Mouse (Mus musculus) hindlimb bud, embryonic 11.5 days (tissue): ENCODE measurements at regions not wholly inside any gene's neighbourhood (a gene's known extent, or its start where the extent isn't known, plus 50 kb on each side); places are given as distances from the start of the nearest gene placed in this dataset.
"Not testable (repeated sequence)": the region's sequence is repeated elsewhere in the genome, so short reads cannot be mapped to it uniquely, and the experiment has no call there.

Experiments
- DNase-seq: peaks from one replicate; pipeline ENCODE4 v3.0.0-alpha.2; 2012; ENCODE audit warnings: low read depth, low spot score; ENCODE audit errors: extremely low spot score

DNA sequence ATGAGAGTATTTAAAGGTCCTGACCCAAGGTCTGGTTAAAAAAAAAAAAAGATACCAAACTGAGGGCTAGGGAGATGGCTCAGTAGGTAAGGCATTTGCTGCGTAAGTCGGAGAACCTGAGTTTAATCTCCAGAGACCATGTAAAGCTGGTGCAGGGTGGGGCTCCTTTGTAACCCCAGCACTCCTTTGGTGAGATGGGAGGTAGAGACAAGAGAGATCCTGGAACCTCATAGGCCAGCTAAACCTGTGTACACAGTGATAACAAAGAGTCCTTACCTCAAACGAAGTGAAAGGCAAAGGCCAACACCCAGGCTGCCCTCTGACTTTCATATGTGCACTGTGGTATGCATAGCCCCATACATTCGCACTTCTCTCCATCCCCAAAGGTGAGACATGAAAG is 175.0 kb downstream of the Nucb2 start:
- no peak for DNase-seq

DNA sequence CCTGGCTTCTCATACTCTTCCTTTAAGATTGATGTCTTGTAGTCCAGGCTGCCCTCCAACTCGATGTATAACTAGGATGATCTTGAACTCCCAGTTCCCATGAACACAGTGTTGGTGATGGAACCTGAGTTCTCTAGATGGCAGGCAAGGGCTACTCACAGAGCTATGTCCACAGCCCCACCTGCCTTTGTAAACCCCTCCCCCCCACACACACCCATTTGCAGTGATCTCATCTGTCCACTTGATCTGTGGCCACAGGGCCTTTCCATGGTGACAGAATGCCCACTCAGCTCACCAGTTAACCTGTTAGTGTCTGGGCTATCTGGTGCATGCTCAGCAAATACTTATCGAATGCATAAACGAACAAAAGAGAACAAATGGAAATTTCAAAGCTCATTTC is 176.4 kb downstream of the Nucb2 start:
- no peak for DNase-seq

DNA sequence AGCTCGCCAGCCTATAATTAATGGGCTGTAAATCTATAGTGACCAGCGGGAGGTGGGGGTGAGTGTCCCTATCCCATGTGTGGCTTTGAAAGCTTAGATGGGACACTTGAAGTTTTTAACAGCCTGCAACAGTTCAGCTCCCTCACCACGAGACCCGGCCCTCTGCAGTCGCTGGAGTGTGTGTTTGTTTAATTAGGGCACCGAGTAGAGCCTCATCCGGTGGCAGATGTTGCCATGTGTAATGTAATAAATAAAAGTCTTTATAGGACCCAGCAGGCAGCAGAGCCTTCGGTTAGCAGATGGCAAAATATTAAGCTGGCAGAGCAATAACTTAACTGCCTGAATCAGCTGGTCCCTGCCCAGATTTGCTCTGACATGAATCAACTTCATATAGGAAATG is 177.1 kb downstream of the Nucb2 start:
- no peak for DNase-seq

DNA sequence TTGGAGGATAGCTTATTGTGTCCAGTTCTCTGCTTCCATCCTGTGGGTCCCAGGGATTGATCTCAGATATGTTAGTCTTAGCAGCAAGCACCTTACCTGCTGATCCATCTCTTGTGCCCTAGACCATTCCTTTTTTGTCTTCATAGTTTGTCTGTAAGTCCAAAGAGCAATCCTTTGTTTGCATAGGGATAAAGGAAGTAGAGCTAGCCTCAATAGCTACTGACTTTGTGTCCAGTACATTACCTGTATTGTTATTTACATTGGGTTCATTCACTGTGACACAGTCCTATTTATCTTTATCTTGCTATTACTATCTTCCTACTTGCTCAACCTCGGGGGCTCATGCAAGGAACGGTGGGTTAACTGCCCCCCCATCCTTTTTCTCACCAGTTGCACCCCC is 196.2 kb downstream of the Nucb2 start:
- no peak for DNase-seq

DNA sequence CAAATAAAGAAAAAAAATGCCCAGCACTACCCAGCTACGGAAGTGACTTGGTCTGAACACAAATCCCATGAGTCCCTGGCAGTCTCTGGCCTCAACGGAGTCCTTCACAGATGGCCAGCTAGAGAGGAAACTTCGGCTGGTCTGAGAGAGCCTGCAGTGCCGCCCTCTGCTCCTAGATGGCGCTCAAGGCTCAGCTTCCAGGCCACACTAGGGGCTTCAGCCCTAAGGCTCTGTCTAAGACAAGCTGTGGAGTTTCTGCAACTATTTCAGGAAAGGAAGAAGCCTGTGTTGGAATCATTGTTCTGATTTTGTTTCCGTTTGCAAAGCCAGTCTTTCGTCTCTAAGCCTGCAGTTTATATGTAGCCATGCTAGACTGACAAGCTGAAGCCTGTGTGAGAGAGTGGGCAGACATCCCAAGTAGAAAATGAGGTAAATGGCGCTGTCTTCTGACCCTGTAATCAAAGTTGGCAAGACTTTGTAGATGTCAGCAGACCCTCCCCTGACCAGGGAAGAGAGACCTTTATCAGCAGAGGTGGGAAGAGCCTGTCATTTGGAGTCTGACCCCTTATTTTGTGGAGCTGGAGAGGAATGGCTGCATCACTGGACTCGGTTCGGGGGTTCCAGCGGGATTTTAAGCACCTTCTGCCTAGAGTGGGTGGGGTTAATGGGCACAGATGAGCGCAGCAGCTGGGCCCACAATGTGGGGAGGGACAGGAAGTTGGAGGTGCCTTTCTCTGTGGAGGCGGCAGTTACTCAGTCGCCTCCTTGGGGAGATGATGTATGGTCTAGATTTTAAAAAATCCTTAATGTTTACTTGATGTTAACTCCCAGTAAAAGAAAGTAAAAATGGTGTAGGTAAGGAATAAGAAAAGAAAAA is 197.5 kb downstream of the Nucb2 start:
- DNase-seq = peak; percentile 41

DNA sequence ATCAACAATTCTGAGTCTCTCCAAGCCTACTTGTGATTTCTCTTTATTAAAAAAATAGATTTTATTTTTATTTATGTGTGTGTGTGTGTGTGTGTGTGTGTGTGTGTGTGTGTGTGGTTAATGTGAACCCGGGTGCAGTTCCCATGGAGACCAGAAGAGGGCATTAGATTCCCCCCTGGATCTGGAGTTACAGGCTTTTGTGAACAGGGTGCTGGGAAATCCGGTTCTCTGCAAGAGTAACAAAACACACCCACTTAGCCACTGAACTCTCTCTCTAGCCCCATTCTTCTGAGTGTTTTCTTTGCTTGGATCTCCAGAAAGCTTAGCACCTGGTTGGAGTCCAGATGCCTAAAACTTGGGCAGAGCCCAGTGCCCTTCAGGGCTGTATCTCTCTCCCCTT is 198.4 kb downstream of the Nucb2 start:
- DNase-seq = no peak

DNA sequence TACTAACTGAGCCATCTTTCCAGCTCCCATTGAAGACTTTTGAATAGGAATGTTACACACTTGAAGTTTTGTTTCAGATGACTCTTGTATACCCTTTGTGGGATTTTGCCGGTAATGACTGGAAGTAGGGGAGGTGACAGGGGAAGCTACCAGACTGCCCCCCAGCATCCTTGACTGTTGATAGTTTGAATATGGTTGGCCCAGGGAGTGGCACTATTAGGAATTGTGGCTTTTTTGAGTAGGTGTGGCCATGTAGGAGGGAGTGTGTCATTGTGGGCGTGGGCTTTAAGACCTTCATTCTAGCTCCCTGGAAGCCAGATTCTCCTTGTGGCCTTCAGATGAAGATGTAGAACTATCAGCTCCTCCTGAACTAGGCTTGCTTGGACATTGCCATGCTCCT is 207.4 kb downstream of the Nucb2 start:
- DNase-seq = no peak

DNA sequence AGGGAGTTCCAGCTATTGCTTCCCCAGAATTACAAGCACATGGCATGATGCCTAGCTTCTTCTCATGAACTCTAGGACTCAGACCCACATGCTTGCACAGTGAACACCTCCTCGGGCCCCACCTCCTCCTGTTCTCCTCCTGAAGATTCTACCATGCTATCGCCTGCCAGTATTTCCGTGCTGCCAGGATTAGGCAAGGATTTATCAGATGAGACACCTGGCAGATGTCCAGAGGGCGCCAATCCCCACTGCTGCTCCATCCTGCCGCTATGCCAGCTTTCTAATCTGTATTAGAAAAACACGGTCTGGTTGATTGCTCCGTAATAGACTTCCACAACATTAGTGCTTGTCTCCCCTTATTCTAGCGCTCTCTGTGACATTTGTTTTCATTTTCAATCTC is 209.0 kb downstream of the Nucb2 start:
- DNase-seq = no peak

DNA sequence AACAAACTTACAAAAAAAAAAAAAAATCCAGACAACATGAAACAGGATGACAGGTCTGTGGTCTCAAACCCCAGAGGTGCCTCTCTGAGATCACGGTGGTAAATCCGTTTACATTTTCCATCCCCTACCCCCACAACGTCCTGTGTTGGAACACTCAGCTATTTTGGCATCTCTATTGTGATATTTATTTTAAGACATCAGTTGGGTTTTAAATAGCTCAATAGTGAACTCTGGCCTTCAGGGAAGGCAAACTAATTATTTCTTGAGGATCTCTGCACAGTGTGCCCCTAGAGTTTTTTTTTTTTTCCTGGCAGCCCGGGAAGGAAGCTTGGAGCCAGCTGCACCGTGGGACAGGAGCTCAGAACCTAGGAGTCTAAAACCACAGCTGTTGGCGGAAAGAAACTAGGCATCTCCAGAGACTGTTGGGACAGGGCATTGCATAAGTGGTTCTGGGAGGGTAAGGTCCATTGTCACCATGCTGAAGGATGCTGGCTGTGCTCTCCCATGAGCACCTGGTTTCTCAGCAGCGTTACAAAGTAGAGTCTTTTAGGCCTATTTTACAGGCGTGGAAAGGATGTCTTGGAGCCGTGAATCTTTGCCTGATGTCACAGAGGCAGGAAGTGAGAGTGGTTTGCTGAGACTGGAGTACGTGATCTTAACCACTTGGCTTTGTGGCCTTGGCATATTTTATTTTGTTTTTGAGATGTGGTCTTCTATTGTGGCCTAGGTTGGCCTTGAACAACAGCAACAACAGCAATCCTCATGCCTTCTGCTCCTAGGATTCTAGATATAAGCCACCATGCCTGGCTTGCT is 211.3 kb downstream of the Nucb2 start:
- DNase-seq = no peak

DNA sequence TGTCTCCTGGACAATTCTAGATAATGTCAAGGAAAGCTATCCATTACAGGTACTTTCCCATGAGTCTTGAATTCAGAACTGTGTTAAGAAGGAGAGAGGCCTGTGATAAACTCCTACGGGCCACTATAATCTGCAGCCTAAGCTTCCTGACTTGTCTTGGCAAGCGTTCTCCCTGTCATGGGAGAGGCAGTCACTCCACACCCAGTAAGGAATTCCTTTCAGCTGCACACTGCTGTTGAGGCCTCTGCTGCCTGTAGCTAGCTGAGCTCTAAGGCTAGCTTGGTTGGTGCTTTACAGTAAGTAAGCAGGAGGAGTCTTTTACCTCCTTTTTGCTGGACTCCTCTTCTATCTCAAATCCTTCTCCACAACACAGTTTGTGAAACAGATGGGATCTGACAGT is 224.2 kb downstream of the Nucb2 start:
- DNase-seq = no peak

DNA sequence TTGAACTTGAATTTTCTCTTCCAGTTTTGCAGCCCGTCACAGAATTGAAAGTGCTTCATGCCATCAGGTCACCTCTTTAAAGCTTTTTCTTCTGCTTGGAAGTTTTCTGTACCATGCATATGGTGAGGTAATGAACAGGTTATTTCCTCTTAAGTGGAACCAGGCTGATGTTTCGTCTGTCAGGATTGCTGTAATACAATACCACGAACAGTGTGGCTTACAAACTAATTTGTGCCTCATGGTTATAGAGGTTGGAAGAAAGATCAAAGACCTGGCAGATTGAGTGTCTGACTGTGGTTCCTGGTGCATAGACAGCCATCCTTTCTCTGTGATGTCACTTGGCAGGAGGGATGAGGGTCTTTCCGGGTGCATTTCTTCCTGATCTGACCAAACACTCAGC is 225.6 kb downstream of the Nucb2 start:
- peak; percentile 62 for DNase-seq

DNA sequence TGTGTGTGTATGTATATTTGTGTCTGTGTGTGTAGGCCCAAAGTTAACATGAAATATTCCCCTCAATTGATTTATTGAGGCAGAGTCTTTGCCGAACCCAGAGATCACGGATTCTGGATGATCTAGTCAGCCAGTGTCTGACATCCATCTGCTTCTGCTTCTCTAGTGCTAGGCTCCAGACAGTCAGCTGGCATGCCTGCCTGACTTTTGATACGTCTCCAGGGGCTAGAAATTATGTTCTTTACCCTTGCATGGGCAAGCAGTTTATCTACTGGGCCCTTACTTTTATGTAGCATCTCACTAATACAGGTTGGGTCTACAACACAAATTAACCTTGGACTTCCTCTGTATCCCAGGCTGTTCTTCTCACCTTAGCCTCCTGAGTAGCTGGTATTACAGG is 231.5 kb downstream of the Nucb2 start:
- DNase-seq = no peak

DNA sequence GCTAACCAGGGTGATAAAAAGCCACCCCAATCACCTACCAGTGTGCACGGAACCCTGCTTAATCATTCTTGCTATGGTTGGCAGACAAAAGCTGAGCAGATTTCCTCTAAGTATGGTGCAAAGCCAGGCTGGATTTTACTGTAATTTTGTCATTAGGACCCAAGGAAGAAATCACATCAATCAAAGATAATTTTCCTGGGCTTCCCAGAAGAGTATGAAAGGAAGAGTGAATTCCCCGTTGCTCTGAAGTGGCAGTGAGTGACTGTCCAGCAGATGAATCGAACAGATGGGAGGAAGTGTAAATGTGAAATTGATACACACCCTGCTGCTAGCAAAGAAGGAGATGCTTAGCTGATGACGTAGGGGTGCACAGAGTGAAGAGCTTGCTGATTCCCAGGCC is 232.2 kb downstream of the Nucb2 start:
- DNase-seq = no peak

DNA sequence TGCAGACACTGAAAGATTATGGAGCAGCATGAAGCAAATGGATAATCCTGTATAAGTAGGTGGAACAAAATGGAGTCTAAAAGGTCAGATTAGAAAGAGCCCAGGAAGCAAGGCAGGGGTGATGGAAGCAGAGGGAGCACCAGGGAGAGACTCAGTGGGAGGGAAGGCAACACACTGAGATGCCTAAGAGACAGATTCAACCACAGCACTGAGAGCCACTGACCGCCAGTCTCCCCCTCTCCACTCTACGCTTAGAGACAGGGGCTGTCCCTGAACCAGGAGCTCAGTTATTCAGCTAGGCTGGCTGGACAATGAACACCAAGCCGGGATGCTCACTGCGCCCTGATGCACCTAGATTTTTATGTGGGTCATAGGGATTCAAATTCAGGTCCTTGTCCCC is 233.8 kb downstream of the Nucb2 start:
- no peak for DNase-seq

DNA sequence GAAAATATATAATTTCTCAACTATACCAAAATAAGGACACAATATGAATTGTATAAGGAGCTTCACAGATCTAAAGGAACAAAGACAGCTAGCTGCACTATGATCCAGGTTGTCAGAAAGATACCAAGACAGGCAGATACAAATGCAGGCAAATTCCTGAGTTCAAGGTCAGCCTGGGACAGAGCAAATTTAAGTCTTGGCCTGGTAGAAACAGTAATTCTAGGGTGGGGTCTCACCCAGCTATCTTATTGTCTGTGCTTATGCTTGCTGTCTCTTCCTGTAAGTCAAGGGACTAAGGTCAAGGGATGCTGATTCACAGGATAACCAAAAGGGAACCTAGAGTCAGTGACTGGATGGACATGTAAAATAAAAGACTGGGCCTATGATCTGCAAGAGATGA is 250.4 kb downstream of the Nucb2 start:
- DNase-seq = no peak

DNA sequence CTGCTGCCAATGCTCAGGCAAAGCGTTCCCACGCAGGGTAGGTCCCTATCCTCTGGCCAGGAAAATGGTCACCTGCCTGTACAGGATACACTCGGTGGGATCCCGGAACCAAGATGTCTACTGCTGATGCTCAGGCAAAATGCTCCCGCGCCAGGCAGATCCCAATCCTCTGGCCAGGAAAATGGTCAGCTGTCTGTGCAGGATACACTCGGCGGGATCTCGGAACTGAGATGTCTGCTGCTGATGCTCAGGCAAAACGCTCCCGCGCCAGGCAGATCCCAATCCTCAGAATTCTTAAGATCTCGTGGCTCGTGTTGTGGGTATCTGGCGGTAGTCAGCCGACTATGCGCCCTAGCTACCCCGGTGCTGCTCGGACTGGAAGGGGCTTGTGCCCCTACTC is 288.0 kb downstream of the Nucb2 start:
- DNase-seq = not testable (repeated sequence)

DNA sequence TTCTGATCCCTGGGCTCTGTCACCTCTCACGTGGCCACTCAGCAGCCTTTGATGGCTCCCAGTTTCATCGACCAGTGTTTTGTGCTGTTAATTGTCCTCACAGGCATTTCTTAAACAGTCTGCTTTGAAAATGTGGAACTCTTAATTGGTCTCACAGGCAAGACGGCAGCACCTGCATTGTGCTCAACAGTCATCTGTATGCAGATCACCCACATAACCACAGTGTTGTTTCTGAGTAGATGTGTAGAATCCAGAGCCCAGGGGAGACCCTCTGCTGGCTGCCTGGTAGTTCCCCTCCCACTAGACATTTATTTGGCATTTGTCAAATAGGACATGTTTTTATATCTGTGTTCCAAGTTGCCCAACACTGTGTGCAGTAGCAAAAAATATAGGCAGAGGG is 304.3 kb downstream of the Nucb2 start:
- no peak for DNase-seq

DNA sequence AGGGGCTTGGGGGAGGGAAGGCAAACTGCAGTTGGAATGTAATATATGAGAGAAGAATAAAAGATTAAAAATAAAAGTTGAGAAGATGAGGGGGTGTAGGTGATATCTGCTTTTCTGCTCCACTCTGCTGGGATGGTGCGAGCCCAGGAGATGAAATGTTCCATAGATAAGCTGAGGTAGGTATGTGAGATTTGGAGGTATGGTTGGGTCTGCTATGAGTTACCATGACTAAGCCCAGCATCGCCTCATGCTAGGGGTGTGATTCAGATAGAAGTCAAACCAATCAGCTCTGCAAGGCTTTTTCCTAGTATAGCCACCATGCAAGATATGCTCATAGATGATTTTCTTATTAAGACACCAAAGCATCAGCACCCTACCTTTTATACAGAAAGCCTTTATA is 312.3 kb downstream of the Nucb2 start:
- DNase-seq = no peak

DNA sequence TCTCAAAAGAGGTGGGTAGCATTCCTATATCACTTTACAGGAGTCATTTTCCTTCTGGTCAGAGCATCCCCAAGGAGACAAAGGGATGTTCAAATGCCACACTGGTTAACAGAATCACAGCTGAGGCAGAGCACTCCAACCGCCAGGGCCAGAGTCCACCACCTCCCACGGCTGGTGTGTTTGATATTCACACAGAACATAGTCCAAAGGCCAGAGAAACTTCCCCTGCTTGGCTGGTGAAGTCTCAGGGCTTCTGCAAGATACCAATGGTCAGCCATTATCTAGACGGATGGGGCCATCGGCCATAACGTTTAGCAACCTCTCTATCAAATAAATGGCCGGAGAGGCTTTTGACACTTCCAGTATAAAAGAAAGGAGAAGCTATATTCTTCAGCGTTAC is 313.8 kb downstream of the Nucb2 start:
- DNase-seq = no peak

DNA sequence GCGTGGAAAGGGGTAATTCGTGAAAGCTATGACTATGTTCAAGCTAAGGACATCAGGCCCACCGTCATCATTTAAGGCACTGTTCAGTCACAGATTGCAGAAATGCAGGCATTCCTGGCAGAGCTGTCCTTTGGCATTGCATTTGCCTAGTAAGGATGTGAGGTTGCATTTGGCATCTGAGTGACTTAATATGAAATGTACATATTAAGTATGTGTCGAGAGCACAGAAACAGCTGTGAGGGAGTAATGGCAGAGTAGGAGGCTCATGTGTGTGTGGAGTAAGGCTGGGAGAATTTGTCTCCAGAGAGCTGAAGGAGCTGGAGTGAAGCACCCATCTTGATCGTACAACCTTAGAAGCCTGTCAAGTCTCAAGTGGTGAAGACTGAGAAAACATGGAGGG is 316.4 kb downstream of the Nucb2 start:
- no peak for DNase-seq

DNA sequence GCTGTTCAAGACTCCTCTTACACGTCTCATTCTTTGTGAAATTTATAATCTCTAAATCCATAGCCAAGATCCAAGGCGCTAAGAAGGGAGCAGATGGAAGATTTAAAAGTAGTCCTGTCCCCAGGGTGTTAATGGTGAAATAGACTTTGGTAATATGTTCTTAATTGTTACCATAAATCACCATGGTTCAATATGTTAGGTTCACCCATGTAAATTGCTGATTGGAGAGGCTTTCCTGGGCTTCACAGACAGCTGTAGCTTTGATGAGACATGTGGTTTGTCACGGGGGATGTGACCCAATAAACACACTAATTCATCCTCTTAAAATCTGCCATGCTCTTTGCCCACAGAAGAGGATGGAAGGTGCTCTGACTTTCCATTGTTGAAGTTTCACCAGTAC is 338.7 kb downstream of the Nucb2 start:
- DNase-seq = peak; percentile 49
